Mouse (Mus musculus) stomach, postnatal 0 days (tissue): ENCODE data around the gene Creb5. TPM values are rescaled to one million over a fixed set of nuclear protein-coding genes. Genes with fewer than 3 reads are reported as not detected.

Experiments
- ATAC-seq: fragments of 200-750 bp; cut with Nextera tagmentation; 2 replicates; pipeline ENCODE4 v1.8.0; 2017; ENCODE audit not compliant: low FRiP score, low TSS enrichment
- DNase-seq: peaks from one replicate; pipeline ENCODE4 v3.0.0-alpha.2; 2016; ENCODE audit warnings: low spot score
- H3K27ac ChIP-seq: fragments of 300-500 bp; sonication (generic); replicated peaks from 2 replicates; pipeline ENCODE4 v1.5.1; 2014; ENCODE audit warnings: mild to moderate bottlenecking, control low read depth
- H3K27me3 ChIP-seq: fragments of 300-500 bp; sonication (generic); 2 replicates; pipeline ENCODE4 v1.6.1; 2014; ENCODE audit warnings: low read length; ENCODE audit not compliant: control insufficient read depth, insufficient read depth
- H3K36me3 ChIP-seq: fragments of 300-500 bp; sonication (generic); 2 replicates; pipeline ENCODE4 v1.6.1; 2014; ENCODE audit warnings: low read length, mixed read lengths; ENCODE audit not compliant: control insufficient read depth, insufficient read depth
- H3K4me1 ChIP-seq: fragments of 300-500 bp; sonication (generic); replicated peaks from 2 replicates; pipeline ENCODE4 v1.6.1; 2014; ENCODE audit warnings: antibody characterized with exemption; ENCODE audit not compliant: control insufficient read depth, insufficient read depth
- H3K4me2 ChIP-seq: fragments of 300-500 bp; sonication (generic); replicated peaks from 2 replicates; pipeline ENCODE4 v1.6.1; 2014; ENCODE audit warnings: low read depth, mild to moderate bottlenecking, control low read depth, moderate library complexity
- H3K4me3 ChIP-seq: fragments of 300-500 bp; sonication (generic); 2 replicates; pipeline ENCODE4 v1.5.1; 2014; ENCODE audit warnings: low read depth, low read length, control low read depth
- H3K9ac ChIP-seq: fragments of 300-500 bp; sonication (generic); 2 replicates; pipeline ENCODE4 v1.6.1; 2014; ENCODE audit warnings: mild to moderate bottlenecking, low read length, control low read depth, mixed read lengths
- H3K9me3 ChIP-seq: fragments of 300-500 bp; sonication (generic); 2 replicates; pipeline ENCODE4 v1.6.1; 2016; ENCODE audit warnings: low read length; ENCODE audit not compliant: control insufficient read depth
- CTCF ChIP-seq: IDR thresholded peaks from 2 replicates; pipeline ENCODE4 v1.5.1; 2016; ENCODE audit warnings: antibody characterized with exemption, low read depth, mild to moderate bottlenecking, moderate library complexity
- EP300 ChIP-seq: optimal IDR thresholded peaks from 2 replicates; pipeline ENCODE3; 2016; ENCODE audit warnings: antibody characterized with exemption
- WGBS: fragments of 180-500 bp; shearing (Covaris S2); extraction: QIAGEN DNeasy Blood & Tissue Kit; methylation state at CpG from one replicate; pipeline ENCODE4 v1.1.7; 2014; 5-methylcytosine and 5-hydroxymethylcytosine counted together
- polyA plus RNA-seq: library from polyadenylated mRNA; unstranded; fragments of >200 nt; fragmentation: Nextera tagmentation; extraction: Ambion mirVana; gene quantifications from 2 replicates; pipeline ENCODE4 v1.2.1, GENCODE M21; 2015

The Creb5 gene
- polyA plus RNA-seq, 1 experiment from 2014 or later: 3.2 TPM

DNA sequence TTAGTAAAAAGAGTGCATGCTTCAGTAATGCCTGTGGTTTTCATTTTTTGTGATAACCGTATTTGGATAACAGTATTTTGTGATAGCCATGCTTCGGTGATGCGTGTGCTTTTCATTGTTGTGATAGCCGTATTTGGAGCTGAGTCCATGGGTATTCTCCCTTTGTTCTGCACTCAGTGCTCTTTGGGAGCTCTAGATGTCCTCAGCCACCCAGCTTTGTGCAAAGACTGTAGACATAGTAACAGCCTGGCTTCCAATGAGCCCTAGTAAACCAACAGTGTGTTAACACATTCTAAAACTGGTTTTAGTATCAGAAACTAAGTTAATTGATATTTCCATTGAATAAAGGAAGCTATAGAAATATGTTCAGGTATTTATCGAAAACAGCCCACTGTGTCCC, 254.7 kb downstream of the Creb5 start:
- DNase-seq: no peak
- 83% methylated on average over 5 of the region's 5 CpGs for WGBS

DNA sequence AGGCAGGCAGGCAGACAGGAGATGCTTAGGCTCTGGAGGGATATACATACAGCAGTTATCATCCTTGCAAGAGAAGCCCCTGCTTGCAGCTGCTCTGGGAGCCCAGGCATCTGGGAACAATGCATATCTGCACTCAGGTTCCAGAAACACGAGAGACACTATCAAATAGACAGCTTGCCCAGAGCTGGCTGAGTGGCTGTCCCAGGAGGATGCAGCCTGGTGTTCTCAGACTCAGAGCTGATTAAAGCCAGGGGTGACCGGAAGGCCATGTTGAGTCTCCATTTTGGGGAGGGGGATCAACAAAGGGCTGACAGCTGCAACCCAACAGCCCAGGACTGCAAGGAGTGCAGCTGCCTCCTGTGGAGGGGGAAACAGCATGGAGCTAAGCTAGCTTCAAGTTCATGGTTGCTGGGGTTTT, 258.4 kb downstream of the Creb5 start:
- no peak for DNase-seq
- H3K27ac ChIP-seq: 0 out of 2 replicates have a peak overlapping the region, but pooled peaks have one; percentile 13
- 23% methylated on average over 2 of the region's 2 CpGs for WGBS

More for the DNA sequence above, 254.7 kb downstream of the Creb5 start:
- no peak overlapping the region for H3K9ac ChIP-seq
- H3K4me1 ChIP-seq: no peaks in the 10 kb centered on the region
- H3K4me2 ChIP-seq: no peak overlapping the region
- H3K4me3 ChIP-seq: no peak overlapping the region
- peak; percentile 42 for TF ChIP-seq CTCF
- TF ChIP-seq EP300: no peak
- H3K36me3 ChIP-seq: no peaks in the 10 kb centered on the region
- ATAC-seq: no peak
- no peaks in the 10 kb centered on the region for H3K27me3 ChIP-seq
- no peak overlapping the region for H3K27ac ChIP-seq
- no peaks in the 10 kb centered on the region for H3K9me3 ChIP-seq

DNA sequence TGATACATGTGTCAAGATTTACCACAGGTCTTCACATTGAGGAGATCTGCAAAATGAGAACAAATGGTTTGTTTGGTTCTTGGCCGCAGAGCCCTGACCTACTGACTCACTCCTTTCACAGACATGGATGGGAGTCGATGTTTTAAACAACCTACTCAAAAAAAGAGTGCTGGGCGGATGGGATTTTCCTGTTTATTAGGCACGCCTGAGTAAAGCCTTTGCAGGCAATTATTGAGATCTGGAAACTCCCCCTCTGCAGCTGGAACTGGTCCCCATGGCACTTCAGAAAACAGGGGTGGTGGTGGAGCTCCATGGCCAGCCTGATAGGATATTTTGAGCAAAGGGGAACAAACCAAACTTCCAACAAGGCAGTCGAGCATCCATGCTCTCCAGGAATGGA, 258.9 kb downstream of the Creb5 start:
- WGBS: 25% methylated on average over 5 of the region's 5 CpGs
- no peak for TF ChIP-seq EP300
- no peak for TF ChIP-seq CTCF
- no peak overlapping the region for H3K27ac ChIP-seq
- no peak overlapping the region for H3K9ac ChIP-seq
- H3K4me3 ChIP-seq: no peak overlapping the region
- no peaks in the 10 kb centered on the region for H3K27me3 ChIP-seq
- no peak overlapping the region for H3K4me2 ChIP-seq
- H3K9me3 ChIP-seq: no peaks in the 10 kb centered on the region
- DNase-seq (no peak), ATAC-seq (no peak)
- no peaks in the 10 kb centered on the region for H3K4me1 ChIP-seq
- no peaks in the 10 kb centered on the region for H3K36me3 ChIP-seq

More for the DNA sequence above, 258.4 kb downstream of the Creb5 start:
- Histone ChIP-seq H3K4me2 (no peak overlapping the region), H3K36me3 (no peaks in the 10 kb centered on the region), H3K4me1 (no peaks in the 10 kb centered on the region), H3K27me3 (no peaks in the 10 kb centered on the region), H3K9me3 (no peaks in the 10 kb centered on the region), H3K9ac (no peak overlapping the region), H3K4me3 (no peak overlapping the region)
- TF ChIP-seq CTCF (no peak), EP300 (no peak)
- no peak for ATAC-seq

DNA sequence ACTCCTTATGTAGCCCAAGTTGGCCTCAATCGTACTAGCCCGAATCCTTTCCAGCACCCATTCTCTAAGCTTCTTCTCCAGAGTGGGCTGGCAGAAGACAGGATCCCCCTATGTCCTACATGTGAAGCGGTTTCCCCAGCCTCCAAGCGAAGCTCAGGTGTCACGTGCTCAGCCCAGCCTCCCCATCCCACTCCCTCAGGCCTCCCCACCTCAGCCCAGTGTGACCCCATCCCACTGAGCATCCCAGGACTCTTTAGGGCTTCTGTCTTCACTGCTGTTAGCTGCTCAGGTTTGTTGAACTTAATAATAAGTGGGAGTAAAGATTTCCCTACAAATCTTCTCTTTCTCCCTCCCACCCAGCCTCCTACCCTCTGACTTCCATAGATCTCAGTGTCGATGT, 261.2 kb downstream of the Creb5 start:
- H3K4me1 ChIP-seq: no peaks in the 10 kb centered on the region
- H3K36me3 ChIP-seq: no peaks in the 10 kb centered on the region
- H3K9ac ChIP-seq: no peak overlapping the region
- ATAC-seq (no peak), DNase-seq (no peak)
- no peak overlapping the region for H3K4me3 ChIP-seq
- 75% methylated on average over 6 of the region's 6 CpGs for WGBS
- no peak overlapping the region for H3K27ac ChIP-seq
- H3K27me3 ChIP-seq: no peaks in the 10 kb centered on the region
- TF ChIP-seq EP300 (no peak), CTCF (no peak)
- H3K4me2 ChIP-seq: no peak overlapping the region
- H3K9me3 ChIP-seq: no peaks in the 10 kb centered on the region

DNA sequence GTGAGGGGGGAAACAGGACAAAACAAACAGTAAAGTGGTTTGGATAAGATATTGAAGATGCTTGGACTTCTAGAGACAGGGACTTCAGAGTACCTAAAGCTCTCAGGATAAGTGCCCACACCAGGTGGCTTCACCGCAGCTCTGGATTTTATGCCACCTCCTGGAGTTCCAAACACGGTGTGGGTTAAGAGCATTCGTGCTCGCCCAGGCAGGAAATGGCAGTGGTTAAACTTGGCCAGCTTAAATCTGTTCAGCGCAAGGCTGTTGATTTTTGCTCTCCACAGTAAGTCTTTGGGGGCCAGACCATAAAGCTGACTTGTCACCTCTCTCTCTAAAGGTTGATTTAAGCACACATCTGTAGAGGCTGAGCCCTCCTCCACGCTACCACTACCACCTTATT, 262.3 kb downstream of the Creb5 start:
- no peak overlapping the region for H3K9ac ChIP-seq
- TF ChIP-seq CTCF (no peak), EP300 (no peak)
- H3K4me3 ChIP-seq: no peak overlapping the region
- no peaks in the 10 kb centered on the region for H3K27me3 ChIP-seq
- no peak for ATAC-seq
- no peaks in the 10 kb centered on the region for H3K9me3 ChIP-seq
- no peaks in the 10 kb centered on the region for H3K4me1 ChIP-seq
- WGBS: 45% methylated on average over 6 of the region's 6 CpGs
- no peak overlapping the region for H3K4me2 ChIP-seq
- DNase-seq: no peak
- no peak overlapping the region for H3K27ac ChIP-seq
- no peaks in the 10 kb centered on the region for H3K36me3 ChIP-seq

DNA sequence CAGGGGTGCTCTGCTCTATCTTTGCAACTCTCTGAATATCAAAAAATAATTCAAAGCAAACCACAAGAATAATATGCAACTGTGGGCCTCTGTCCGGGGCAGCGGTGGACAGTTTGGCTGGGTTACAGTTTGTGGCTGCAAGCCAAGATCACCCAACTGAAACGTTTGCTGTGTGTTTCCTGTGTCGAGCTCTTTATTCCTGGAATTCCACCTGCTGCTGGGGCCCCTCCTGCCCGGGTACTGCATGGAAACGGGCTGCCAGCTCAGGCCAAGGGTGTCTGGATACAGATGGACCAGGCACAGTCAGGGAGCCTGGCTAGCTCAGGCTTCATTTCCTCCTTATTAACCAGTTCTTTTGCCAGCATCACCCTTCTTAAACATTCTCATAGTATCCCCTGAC, 269.0 kb downstream of the Creb5 start:
- 7% methylated on average over 6 of the region's 6 CpGs for WGBS
- ATAC-seq: peak; percentile 65
- Histone ChIP-seq H3K9ac (no peak overlapping the region), H3K4me3 (no peak overlapping the region), H3K36me3 (no peaks in the 10 kb centered on the region), H3K9me3 (no peaks in the 10 kb centered on the region), H3K27me3 (no peaks in the 10 kb centered on the region), H3K4me1 (0 out of 2 replicates have a peak, but pooled peaks cover 2% of the 10 kb centered on the region), H3K4me2 (no peak overlapping the region), H3K27ac (no peak overlapping the region)
- TF ChIP-seq CTCF (no peak), EP300 (no peak)
- peak; percentile 61 for DNase-seq
